17 mouse cellular contexts compared by ENCODE assay signal in genomic region chr4:129111350-129111749, GRCm38 (mm10). TPM values are rescaled to one million over a fixed set of nuclear protein-coding genes. Genes with fewer than 3 reads are reported as not detected.
DNase-seq lines count a peak whose midpoint lies in the region; ATAC-seq and TF ChIP-seq lines count a peak whose summit lies in the region.
"Had no signal": no experiment of that assay in that cellular context is flagged by ENCODE, and none has a peak within 500 bp of the region (broad histone marks: within the 10 kb centered on the region; RNA-seq: fewer than 3 reads in every experiment).

No protein-coding gene starts in this region.

- intact Hi-C loops in heart, adult 2 months (cut with DNase I), result no loop called here

- 0 out of 2 replicates have a peak, but pooled peaks have one; percentile 10 for ATAC-seq in lung, embryonic 14.5 days (ENCODE audit: insufficient read depth)

- no peak for DNase-seq in heart, adult 2 months
- no peak for DNase-seq in heart, postnatal 4 days
- DNase-seq in lung, embryonic 14.5 days, result peak; percentile 55
- DNase-seq in lung, postnatal 4 days, result no peak
- DNase-seq in MN1 (ENCODE audit: low spot score), result peak; percentile 31
- DNase-seq in thymus, postnatal 10 days (ENCODE audit: low spot score in 2 of 2), result no peak
- DNase-seq in lung, postnatal 36 days, result no peak
- DNase-seq: kidney, postnatal 14 days; thymus, postnatal 25 days had no signal

- no peak overlapping the region for H3K27ac ChIP-seq in heart, adult 2 months
- no peak overlapping the region; the same call in 1 of the 2 replicates for H3K27ac ChIP-seq in lung, embryonic 14.5 days (ENCODE audit: low read depth)
- no peak overlapping the region for H3K27ac ChIP-seq in olfactory bulb, adult 2 months (ENCODE audit: insufficient read depth, low read depth, low read length)
- H3K27ac ChIP-seq: hindbrain, embryonic 12.5 days; liver, embryonic 15.5 days had no signal

- no peak overlapping the region for H3K4me3 ChIP-seq in heart, adult 2 months
- H3K4me3 ChIP-seq in lung, embryonic 14.5 days (ENCODE audit: low read depth, low read length), result no peak overlapping the region
- H3K4me3 ChIP-seq in olfactory bulb, adult 2 months (ENCODE audit: insufficient read depth, low read depth, low read length), result no peak overlapping the region
- H3K4me3 ChIP-seq: heart, embryonic 12.5 days; hindbrain, embryonic 12.5 days; liver, embryonic 15.5 days; megakaryocyte, embryonic 14.5 days; myocyte had no signal

- no peaks in the 10 kb centered on the region for H3K9me3 ChIP-seq in lung, embryonic 14.5 days (ENCODE audit: low read depth, low read length)
- H3K9me3 ChIP-seq: hindbrain, embryonic 12.5 days; liver, embryonic 15.5 days had no signal

- no peaks in the 10 kb centered on the region for H3K4me1 ChIP-seq in heart, adult 2 months (ENCODE audit: control insufficient read depth, insufficient read depth, low read length)
- peaks cover 4% of the 10 kb centered on the region; the same call in 1 of the 2 replicates for H3K4me1 ChIP-seq in lung, embryonic 14.5 days (ENCODE audit: insufficient read depth)
- H3K4me1 ChIP-seq in olfactory bulb, adult 2 months (ENCODE audit: control insufficient read depth, insufficient read depth, low read length), result peaks cover 22% of the 10 kb centered on the region
- H3K4me1 ChIP-seq: heart, embryonic 12.5 days; liver, embryonic 15.5 days had no signal

- no peaks in the 10 kb centered on the region for H3K79me2 ChIP-seq in heart, adult 2 months (replicated peaks; ENCODE audit: control insufficient read depth, insufficient read depth, low read length)

- H3K9ac ChIP-seq in heart, adult 2 months (ENCODE audit: low read depth, low read length), result no peak overlapping the region
- H3K9ac ChIP-seq in lung, embryonic 14.5 days, result no peak overlapping the region
- H3K9ac ChIP-seq: heart, embryonic 12.5 days; hindbrain, embryonic 12.5 days; liver, embryonic 15.5 days had no signal

- TF ChIP-seq CTCF in heart, adult 2 months (IDR thresholded peaks at IDR 0.05), result 0 out of 2 replicates have a peak, but pooled peaks have one; percentile 9
- peak; percentile 56 for TF ChIP-seq CTCF in lung, embryonic 14.5 days (IDR thresholded peaks at IDR 0.05; ENCODE audit: low read depth)
- TF ChIP-seq CTCF in olfactory bulb, adult 2 months (IDR thresholded peaks at IDR 0.05; ENCODE audit: insufficient read depth, low read depth, low read length), result 0 out of 2 replicates have a peak, but pooled peaks have one; percentile 16

- TF ChIP-seq POLR2A in heart, adult 2 months (IDR thresholded peaks at IDR 0.05; ENCODE audit: insufficient read depth, low read depth, low read length), result no peak
- TF ChIP-seq POLR2A in olfactory bulb, adult 2 months (IDR thresholded peaks at IDR 0.05; ENCODE audit: insufficient read depth, low read depth, low read length), result no peak

- H3K36me3 ChIP-seq in heart, adult 2 months (ENCODE audit: control insufficient read depth, insufficient read depth, low read length), result no peaks in the 10 kb centered on the region
- H3K36me3 ChIP-seq in lung, embryonic 14.5 days (ENCODE audit: insufficient read depth), result no peaks in the 10 kb centered on the region
- H3K36me3 ChIP-seq: heart, embryonic 12.5 days; hindbrain, embryonic 12.5 days; liver, embryonic 15.5 days had no signal

- no peak for TF ChIP-seq EP300 in heart, adult 2 months (IDR thresholded peaks at IDR 0.05; ENCODE audit: insufficient read depth, low read depth, low read length)

- WGBS in heart, adult 2 months, result 57% methylated on average over 11 of the region's 11 CpGs
- 44% methylated on average over 11 of the region's 11 CpGs for WGBS in lung, embryonic 14.5 days
- 66% methylated on average over 11 of the region's 11 CpGs for WGBS in olfactory bulb, adult 2 months

- H3K27me3 ChIP-seq in heart, adult 2 months (ENCODE audit: control insufficient read depth, insufficient read depth, low read length), result peaks cover 3% of the 10 kb centered on the region; the same call in 1 of the 2 replicates
- peaks cover 3% of the 10 kb centered on the region; the same call in 1 of the 2 replicates for H3K27me3 ChIP-seq in lung, embryonic 14.5 days (ENCODE audit: insufficient read depth, low read length)

- no peak overlapping the region for H3K4me2 ChIP-seq in lung, embryonic 14.5 days
- H3K4me2 ChIP-seq: heart, embryonic 12.5 days; hindbrain, embryonic 12.5 days; liver, embryonic 15.5 days had no signal

RNA-seq across cellular contexts. Expression of gene Tmem54, which starts 6.0 kb away (rescaled TPM):
- not detected for total RNA-seq in heart, adult 2 months (2021)
- polyA plus RNA-seq in heart, adult 2 months (2012; rRNA removed), result 0.23 TPM in 1 of 2 replicates, not detected in the other
- not detected for total RNA-seq in heart, postnatal 4 days (2021)
- 11.9 and 13.1 TPM in 2 replicates for polyA plus RNA-seq in lung, embryonic 14.5 days (2014; fragmentation: Nextera tagmentation; extraction: Ambion mirVana)
- polyA plus RNA-seq in olfactory bulb, adult 2 months (2012; ENCODE audit: insufficient read depth, insufficient read length, low replicate concordance, missing spikeins), result not detected in 2 replicates
- total RNA-seq: gastrocnemius, adult 18-20 months; left cerebral cortex, adult 8-10 months had no signal

RNA-seq across cellular contexts. Expression of gene Hpca, which starts 10.5 kb away (rescaled TPM):
- total RNA-seq in heart, adult 2 months (2021), result under 1 TPM in 1 of 2 experiments, not detected in 1; 0.14 TPM
- polyA plus RNA-seq in heart, adult 2 months (2012; rRNA removed), result 0.23 and 0.62 TPM in 2 replicates
- total RNA-seq in heart, postnatal 4 days (2021), result under 1 TPM; 0.25 to 0.69 TPM
- 0.92 and 1.7 TPM in 2 replicates for polyA plus RNA-seq in lung, embryonic 14.5 days (2014; fragmentation: Nextera tagmentation; extraction: Ambion mirVana)
- not detected in 2 replicates for polyA plus RNA-seq in olfactory bulb, adult 2 months (2012; ENCODE audit: insufficient read depth, insufficient read length, low replicate concordance, missing spikeins)
- total RNA-seq: gastrocnemius, adult 18-20 months had no signal

RNA-seq across cellular contexts. Expression of gene Fndc5, which starts 25.4 kb away (rescaled TPM):
- total RNA-seq in heart, adult 2 months (2021), result 100 to 1,000 TPM; 338 to 388 TPM
- 197 and 335 TPM in 2 replicates for polyA plus RNA-seq in heart, adult 2 months (2012; rRNA removed)
- total RNA-seq in heart, postnatal 4 days (2021), result 100 to 1,000 TPM; 101 to 105 TPM
- 2.1 and 2.2 TPM in 2 replicates for polyA plus RNA-seq in lung, embryonic 14.5 days (2014; fragmentation: Nextera tagmentation; extraction: Ambion mirVana)
- polyA plus RNA-seq in olfactory bulb, adult 2 months (2012; ENCODE audit: insufficient read depth, insufficient read length, low replicate concordance, missing spikeins), result not detected in 2 replicates

RNA-seq across cellular contexts. Expression of gene Rnf19b, which starts 53.3 kb away (rescaled TPM):
- 10 to 100 TPM; 27.1 to 28.1 TPM for total RNA-seq in heart, adult 2 months (2021)
- polyA plus RNA-seq in heart, adult 2 months (2012; rRNA removed), result 21.1 and 24.7 TPM in 2 replicates
- total RNA-seq in heart, postnatal 4 days (2021), result 10 to 100 TPM; 27.0 to 27.9 TPM
- polyA plus RNA-seq in lung, embryonic 14.5 days (2014; fragmentation: Nextera tagmentation; extraction: Ambion mirVana), result 7.9 and 8.5 TPM in 2 replicates
- polyA plus RNA-seq in olfactory bulb, adult 2 months (2012; ENCODE audit: insufficient read depth, insufficient read length, low replicate concordance, missing spikeins), result not detected in 2 replicates

Comparison
In these comparisons a context has a peak if more than half of its experiments do, and no peak if none do; other contexts are left out.
1. DNase-seq: peak in lung, embryonic 14.5 days (single experiment) and MN1 (single experiment); none in heart, adult 2 months (0 of 2), heart, postnatal 4 days (single experiment), lung, postnatal 4 days (0 of 2), thymus, postnatal 10 days (0 of 2) and lung, postnatal 36 days (single experiment).
2. RNA of gene Tmem54, which starts 6.0 kb away (polyA plus RNA-seq): 11.9 to 13.1 TPM in lung, embryonic 14.5 days; 0.23 TPM in heart, adult 2 months and not detected in olfactory bulb, adult 2 months; every median in the first group is over 10 times any median in the second.
3. RNA of gene Fndc5, which starts 25.4 kb away (polyA plus RNA-seq): 197 to 335 TPM in heart, adult 2 months and not detected in olfactory bulb, adult 2 months; 2.1 to 2.2 TPM in lung, embryonic 14.5 days; every median in the first group is over 10 times any median in the second.
4. Peak in every context shown above with its lines, with median percentiles within 50 percentile points of each other: CTCF ChIP-seq.